Mouse (Mus musculus): ENCODE results near the gene Sf3b5. TPM values are rescaled to one million over a fixed set of nuclear protein-coding genes. Genes with fewer than 3 reads are reported as not detected.

Gene Sf3b5
- polyA plus RNA-seq, 2 experiments = 22.5 to 23.1 TPM

GRCm38 (mm10) chr10:12983516-12983915 lies 21.6 kb upstream of the Sf3b5 start:
- no peak overlapping the region for H3K4me2 ChIP-seq (ENCODE audit: low read depth)
- H3K4me1 ChIP-seq (replicated peaks; ENCODE audit: control insufficient read depth in 2 of 2, insufficient read depth in 2 of 2, low read length in 1 of 2) = peaks cover 0 to 6% of the 10 kb centered on the region in 2 experiments; a peak in 3 of 4 replicates
- no peaks in the 10 kb centered on the region for H3K27me3 ChIP-seq (ENCODE audit: control insufficient read depth, insufficient read depth, low read length)
- H3K9ac ChIP-seq (replicated peaks) = no peak overlapping the region
- H3K9me3 ChIP-seq (ENCODE audit: control insufficient read depth, low read length) = no peaks in the 10 kb centered on the region
- ATAC-seq (ENCODE audit: insufficient read depth) = peak; percentile 65; the same call in 1 of the 2 replicates
- no peak overlapping the region for H3K4me3 ChIP-seq (ENCODE audit: insufficient read depth in 1 of 2, low read depth in 2 of 2, low read length in 2 of 2)
- no peak for TF ChIP-seq CTCF (IDR thresholded peaks at IDR 0.05; ENCODE audit: low read depth)
- TF ChIP-seq EP300 (IDR thresholded peaks at IDR 0.05; ENCODE audit: low read depth) = no peak
- DNase-seq (ENCODE audit: low read depth in 3 of 3, low spot score in 3 of 3) = no peak
- no peak overlapping the region for H3K27ac ChIP-seq
- 37% methylated on average over 3 of the region's 3 CpGs for WGBS (ENCODE audit: insufficient replicate concordance)
- no peaks in the 10 kb centered on the region for H3K36me3 ChIP-seq (replicated peaks; ENCODE audit: control insufficient read depth, insufficient read depth, low read depth)

GRCm38 (mm10) chr10:12985028-12985427 lies 20.1 kb upstream of the Sf3b5 start:
- no peaks in the 10 kb centered on the region for H3K9me3 ChIP-seq (ENCODE audit: control insufficient read depth, low read length)
- H3K4me3 ChIP-seq (ENCODE audit: insufficient read depth in 1 of 2, low read depth in 2 of 2, low read length in 2 of 2) = no peak overlapping the region
- H3K36me3 ChIP-seq (replicated peaks; ENCODE audit: control insufficient read depth, insufficient read depth, low read depth) = no peaks in the 10 kb centered on the region
- no peak for DNase-seq (ENCODE audit: low read depth in 3 of 3, low spot score in 3 of 3)
- WGBS (ENCODE audit: insufficient replicate concordance) = 22% methylated on average over 3 of the region's 3 CpGs
- peaks cover 0 to 6% of the 10 kb centered on the region in 2 experiments; a peak in 3 of 4 replicates for H3K4me1 ChIP-seq (replicated peaks; ENCODE audit: control insufficient read depth in 2 of 2, insufficient read depth in 2 of 2, low read length in 1 of 2)
- ATAC-seq (ENCODE audit: insufficient read depth) = no peak
- no peak overlapping the region for H3K4me2 ChIP-seq (ENCODE audit: low read depth)
- H3K27ac ChIP-seq = no peak overlapping the region
- TF ChIP-seq CTCF (IDR thresholded peaks at IDR 0.05; ENCODE audit: low read depth) (no peak), EP300 (IDR thresholded peaks at IDR 0.05; ENCODE audit: low read depth) (no peak)
- no peaks in the 10 kb centered on the region for H3K27me3 ChIP-seq (ENCODE audit: control insufficient read depth, insufficient read depth, low read length)
- H3K9ac ChIP-seq (replicated peaks) = no peak overlapping the region

DNA sequence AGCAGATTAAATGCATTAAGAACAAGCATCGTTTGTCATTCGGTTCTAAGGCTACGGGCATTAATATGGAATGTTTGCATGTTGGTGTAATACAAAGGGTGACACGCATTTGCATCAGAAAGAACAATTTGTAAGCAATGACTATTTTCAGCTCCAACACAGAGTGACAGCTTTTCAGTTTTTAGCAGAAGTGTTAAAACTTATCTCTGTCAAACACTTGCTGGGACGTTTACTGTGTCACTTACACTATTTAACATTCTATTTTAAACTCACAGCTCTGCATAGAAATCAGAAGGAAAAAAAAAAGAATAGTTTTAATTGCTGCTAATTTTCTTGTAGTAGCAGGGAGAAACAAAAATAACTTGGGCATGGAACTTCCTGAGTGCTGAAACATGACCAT lies 18.7 kb upstream of the Sf3b5 start:
- ATAC-seq (ENCODE audit: insufficient read depth) (no peak), DNase-seq (ENCODE audit: low read depth in 3 of 3, low spot score in 3 of 3) (no peak)
- no peak overlapping the region for H3K4me2 ChIP-seq (ENCODE audit: low read depth)
- H3K4me1 ChIP-seq (replicated peaks; ENCODE audit: control insufficient read depth in 2 of 2, insufficient read depth in 2 of 2, low read length in 1 of 2) = peaks cover 0 to 6% of the 10 kb centered on the region in 2 experiments; a peak in 3 of 4 replicates
- H3K27ac ChIP-seq = no peak overlapping the region
- 35% methylated on average over 5 of the region's 5 CpGs for WGBS (ENCODE audit: insufficient replicate concordance)
- H3K4me3 ChIP-seq (ENCODE audit: insufficient read depth in 1 of 2, low read depth in 2 of 2, low read length in 2 of 2) = no peak overlapping the region
- H3K27me3 ChIP-seq (ENCODE audit: control insufficient read depth, insufficient read depth, low read length) = no peaks in the 10 kb centered on the region
- no peaks in the 10 kb centered on the region for H3K36me3 ChIP-seq (replicated peaks; ENCODE audit: control insufficient read depth, insufficient read depth, low read depth)
- H3K9ac ChIP-seq (replicated peaks) = no peak overlapping the region
- TF ChIP-seq CTCF (IDR thresholded peaks at IDR 0.05; ENCODE audit: low read depth) = no peak
- peak; percentile 30; the same call in 1 of the 2 replicates for TF ChIP-seq EP300 (IDR thresholded peaks at IDR 0.05; ENCODE audit: low read depth)
- H3K9me3 ChIP-seq (ENCODE audit: control insufficient read depth, low read length) = no peaks in the 10 kb centered on the region

DNA sequence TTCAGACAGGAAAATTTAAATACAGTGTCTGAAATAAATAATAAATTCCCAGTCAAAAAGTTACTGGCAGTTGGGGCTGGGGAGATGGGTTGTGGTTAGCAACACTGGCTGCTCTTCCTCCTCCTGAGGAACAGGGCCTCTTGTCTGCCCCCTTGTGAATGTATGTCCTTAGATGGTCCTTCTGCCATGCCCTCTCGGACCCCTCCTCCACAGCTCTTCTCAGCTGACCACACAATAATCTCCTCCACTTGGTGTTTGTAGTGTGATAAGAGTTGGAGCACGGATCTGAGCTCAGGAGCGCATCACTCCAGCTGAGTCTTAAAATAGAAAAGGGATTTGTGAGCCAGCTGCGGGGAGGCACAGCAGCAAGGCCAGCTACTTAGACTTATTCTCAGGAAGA lies 18.2 kb upstream of the Sf3b5 start:
- no peak overlapping the region for H3K4me2 ChIP-seq (ENCODE audit: low read depth)
- WGBS (ENCODE audit: insufficient replicate concordance) = 2% methylated on average over 4 of the region's 4 CpGs
- H3K9ac ChIP-seq (replicated peaks) = no peak overlapping the region
- peaks cover 0 to 6% of the 10 kb centered on the region in 2 experiments; a peak in 3 of 4 replicates for H3K4me1 ChIP-seq (replicated peaks; ENCODE audit: control insufficient read depth in 2 of 2, insufficient read depth in 2 of 2, low read length in 1 of 2)
- no peak overlapping the region for H3K27ac ChIP-seq
- peak; percentile 60; the same call in 1 of the 2 replicates for ATAC-seq (ENCODE audit: insufficient read depth)
- H3K9me3 ChIP-seq (ENCODE audit: control insufficient read depth, low read length) = no peaks in the 10 kb centered on the region
- no peaks in the 10 kb centered on the region for H3K36me3 ChIP-seq (replicated peaks; ENCODE audit: control insufficient read depth, insufficient read depth, low read depth)
- no peak overlapping the region for H3K4me3 ChIP-seq (ENCODE audit: insufficient read depth in 1 of 2, low read depth in 2 of 2, low read length in 2 of 2)
- TF ChIP-seq CTCF (IDR thresholded peaks at IDR 0.05; ENCODE audit: low read depth) (peak; percentile 26; the same call in 1 of the 2 replicates), EP300 (IDR thresholded peaks at IDR 0.05; ENCODE audit: low read depth) (no peak)
- no peak for DNase-seq (ENCODE audit: low read depth in 3 of 3, low spot score in 3 of 3)
- no peaks in the 10 kb centered on the region for H3K27me3 ChIP-seq (ENCODE audit: control insufficient read depth, insufficient read depth, low read length)

DNA sequence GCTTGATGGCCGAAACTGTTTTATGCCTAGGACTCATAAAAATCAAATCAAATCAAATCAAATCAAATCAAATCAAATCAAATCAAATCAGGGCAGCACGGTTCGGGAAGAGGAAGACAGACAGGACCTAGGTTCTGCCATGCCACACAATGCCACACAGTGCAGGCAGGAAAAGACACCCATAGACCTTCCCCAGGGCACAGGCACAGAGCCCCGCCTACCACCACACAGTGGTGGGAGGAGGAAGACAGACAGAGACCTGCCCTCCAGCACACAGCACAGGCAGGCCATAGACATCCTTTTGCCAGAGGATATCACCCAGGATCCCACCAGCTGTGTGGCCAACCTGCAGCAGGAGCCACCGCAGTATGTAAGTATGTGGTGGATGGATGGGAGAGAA lies 13.2 kb upstream of the Sf3b5 start:
- no peak for ATAC-seq (ENCODE audit: insufficient read depth)

More for the DNA sequence above, 13.2 kb upstream of the Sf3b5 start:
- 58% methylated on average over 5 of the region's 5 CpGs for WGBS (ENCODE audit: insufficient replicate concordance)
- peaks cover 0 to 6% of the 10 kb centered on the region in 2 experiments; a peak in 2 of 4 replicates for H3K4me1 ChIP-seq (replicated peaks; ENCODE audit: control insufficient read depth in 2 of 2, insufficient read depth in 2 of 2, low read length in 1 of 2)
- H3K27ac ChIP-seq = no peak overlapping the region
- no peaks in the 10 kb centered on the region for H3K27me3 ChIP-seq (ENCODE audit: control insufficient read depth, insufficient read depth, low read length)
- no peaks in the 10 kb centered on the region for H3K36me3 ChIP-seq (replicated peaks; ENCODE audit: control insufficient read depth, insufficient read depth, low read depth)
- no peak for DNase-seq (ENCODE audit: low read depth in 3 of 3, low spot score in 3 of 3)
- H3K4me2 ChIP-seq (ENCODE audit: low read depth) = no peak overlapping the region
- H3K9ac ChIP-seq (replicated peaks) = no peak overlapping the region
- no peak for TF ChIP-seq EP300 (IDR thresholded peaks at IDR 0.05; ENCODE audit: low read depth)
- no peak for TF ChIP-seq CTCF (IDR thresholded peaks at IDR 0.05; ENCODE audit: low read depth)
- H3K4me3 ChIP-seq (ENCODE audit: insufficient read depth in 1 of 2, low read depth in 2 of 2, low read length in 2 of 2) = no peak overlapping the region
- H3K9me3 ChIP-seq (ENCODE audit: control insufficient read depth, low read length) = no peaks in the 10 kb centered on the region
